Mouse (Mus musculus): ENCODE data around the gene Mup21.
"Not testable (repeated sequence)": the region's sequence is repeated elsewhere in the genome, so short reads cannot be mapped to it uniquely, and the experiment has no call there.

Gene Mup21

GRCm38 (mm10) chr4:62150811-62151210 lies at the start of gene Mup21:
Gene Mup21 (minus strand): TSS chr4:62150863.
- DNase-seq = no peak

GRCm38 (mm10) chr4:62199923-62200529 lies 49.4 kb upstream of the Mup21 start:
- no peak for DNase-seq

- DNase-seq = no peak
Observed at GRCm38 (mm10) chr4:62188778-62189177, 38.1 kb upstream of the Mup21 start.

GRCm38 (mm10) chr4:62177282-62177681 lies 26.6 kb upstream of the Mup21 start:
- no peak for DNase-seq

GRCm38 (mm10) chr4:62174471-62174870 lies 23.8 kb upstream of the Mup21 start:
- DNase-seq = no peak

- DNase-seq = not testable (repeated sequence)
Observed at GRCm38 (mm10) chr4:62167636-62168035, 17.0 kb upstream of the Mup21 start.

- no peak for DNase-seq
Observed at GRCm38 (mm10) chr4:62158401-62158800, 7.7 kb upstream of the Mup21 start.

- peak; percentile 19 for DNase-seq
Observed at GRCm38 (mm10) chr4:62133706-62134105, 17.0 kb downstream of the Mup21 start.

- DNase-seq = not testable (repeated sequence)
Observed at GRCm38 (mm10) chr4:62103366-62103765, 47.3 kb downstream of the Mup21 start.

Data from layer of hippocampus, adult 9-11 months (tissue).